Mouse (Mus musculus) midbrain, embryonic 16.5 days (tissue): ENCODE measurements around the gene Clec4f. TPM values are rescaled to one million over a fixed set of nuclear protein-coding genes. Genes with fewer than 3 reads are reported as not detected.
"Not testable (repeated sequence)": the region's sequence is repeated elsewhere in the genome, so short reads cannot be mapped to it uniquely, and the experiment has no call there.

Source experiments
- ATAC-seq: fragments of 200-750 bp; cut with Nextera tagmentation; 2 replicates; pipeline ENCODE4 v1.8.0; 2017; ENCODE audit warnings: moderate TSS enrichment
- H3K27ac ChIP-seq: fragments of 300-500 bp; sonication (generic); 2 replicates; pipeline ENCODE4 v1.5.1; 2014; ENCODE audit warnings: mild to moderate bottlenecking, low read length, mixed read lengths
- H3K27me3 ChIP-seq: fragments of 300-500 bp; sonication (generic); 2 replicates; pipeline ENCODE4 v1.6.1; 2014; ENCODE audit warnings: low read depth, low read length, mixed read lengths; ENCODE audit not compliant: control insufficient read depth, insufficient read depth
- H3K36me3 ChIP-seq: fragments of 300-500 bp; sonication (generic); 2 replicates; pipeline ENCODE4 v1.6.1; 2014; ENCODE audit warnings: mild to moderate bottlenecking, low read length, moderate library complexity, mixed read lengths; ENCODE audit not compliant: control insufficient read depth, insufficient read depth
- H3K4me1 ChIP-seq: fragments of 300-500 bp; sonication (generic); 2 replicates; pipeline ENCODE4 v1.6.1; 2014; ENCODE audit warnings: mild to moderate bottlenecking, low read length, mixed read lengths; ENCODE audit not compliant: control insufficient read depth, insufficient read depth
- H3K4me2 ChIP-seq: fragments of 300-500 bp; sonication (generic); 2 replicates; pipeline ENCODE4 v1.6.1; 2014; ENCODE audit warnings: mild to moderate bottlenecking, low read length, mixed read lengths
- H3K4me3 ChIP-seq: fragments of 300-500 bp; sonication (generic); 2 replicates; pipeline ENCODE4 v1.5.1; 2014; ENCODE audit warnings: low read depth, mild to moderate bottlenecking, low read length, moderate library complexity, mixed read lengths
- H3K9ac ChIP-seq: fragments of 300-500 bp; sonication (generic); 2 replicates; pipeline ENCODE4 v1.6.1; 2014; ENCODE audit warnings: low read depth, low read length, mixed read lengths
- H3K9me3 ChIP-seq: fragments of 300-500 bp; sonication (generic); replicated peaks from 2 replicates; pipeline ENCODE4 v1.6.1; 2014; ENCODE audit warnings: mild to moderate bottlenecking, low read length, mixed read lengths; ENCODE audit not compliant: control insufficient read depth, poor library complexity, severe bottlenecking
- WGBS: fragments of 180-500 bp; shearing (Covaris S2); extraction: QIAGEN DNeasy Blood & Tissue Kit; methylation state at CpG from one replicate; pipeline ENCODE4 v1.1.7; 2014; 5-methylcytosine and 5-hydroxymethylcytosine counted together
- polyA plus RNA-seq: library from polyadenylated mRNA; unstranded; fragments of >200 nt; fragmentation: Nextera tagmentation; extraction: Ambion mirVana; gene quantifications from 2 replicates; pipeline ENCODE4 v1.2.1, GENCODE M21; 2015

Gene Clec4f
- polyA plus RNA-seq, 1 experiment from 2014 or later: not detected

- Histone ChIP-seq H3K36me3 (no peaks in the 10 kb centered on the region), H3K9me3 (no peaks in the 10 kb centered on the region), H3K4me3 (no peak overlapping the region), H3K4me1 (no peaks in the 10 kb centered on the region), H3K27me3 (no peaks in the 10 kb centered on the region), H3K4me2 (no peak overlapping the region), H3K27ac (no peak overlapping the region), H3K9ac (no peak overlapping the region)
- WGBS: 87% methylated on average over 2 of the region's 2 CpGs
- no peak for ATAC-seq
Measured at GRCm38 (mm10) chr6:83665009-83665408, 9.0 kb upstream of the Clec4f start.

- H3K4me2 ChIP-seq: no peak overlapping the region
- no peak overlapping the region for H3K27ac ChIP-seq
- no peaks in the 10 kb centered on the region for H3K27me3 ChIP-seq
- H3K4me1 ChIP-seq: no peaks in the 10 kb centered on the region
- ATAC-seq: no peak
- no peaks in the 10 kb centered on the region for H3K9me3 ChIP-seq
- no peaks in the 10 kb centered on the region for H3K36me3 ChIP-seq
- no peak overlapping the region for H3K4me3 ChIP-seq
- 88% methylated on average over 4 of the region's 4 CpGs for WGBS
- H3K9ac ChIP-seq: no peak overlapping the region
Measured at GRCm38 (mm10) chr6:83660821-83661220, 4.8 kb upstream of the Clec4f start.

DNA sequence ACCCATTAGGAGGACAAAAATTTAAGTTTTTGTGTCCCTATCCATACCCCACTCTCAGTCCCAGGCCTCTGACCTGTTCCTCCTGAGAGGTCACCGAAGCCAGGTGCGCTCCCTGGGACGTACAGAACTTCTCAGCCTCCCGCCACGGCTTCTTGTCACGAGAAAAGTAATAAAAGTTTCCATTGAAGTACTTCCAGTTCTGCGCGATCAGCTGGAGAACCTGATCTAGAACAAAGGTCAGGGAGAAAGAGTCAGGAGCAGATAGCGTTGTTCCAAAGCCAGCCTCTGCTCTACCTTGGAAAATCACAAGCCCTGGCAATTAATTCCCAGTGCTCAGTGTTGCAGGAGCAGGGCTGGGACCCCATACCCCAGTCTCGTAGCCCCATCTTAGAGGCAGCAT lies 9.3 kb downstream of the Clec4f start:
- H3K27ac ChIP-seq: no peak overlapping the region
- no peaks in the 10 kb centered on the region for H3K4me1 ChIP-seq
- H3K9ac ChIP-seq: no peak overlapping the region
- no peaks in the 10 kb centered on the region for H3K9me3 ChIP-seq
- H3K36me3 ChIP-seq: no peaks in the 10 kb centered on the region
- 91% methylated on average over 10 of the region's 10 CpGs for WGBS
- no peak overlapping the region for H3K4me2 ChIP-seq
- H3K27me3 ChIP-seq: no peaks in the 10 kb centered on the region
- no peak overlapping the region for H3K4me3 ChIP-seq
- ATAC-seq: no peak

- no peaks in the 10 kb centered on the region for H3K4me1 ChIP-seq
- H3K36me3 ChIP-seq: no peaks in the 10 kb centered on the region
- no peak overlapping the region for H3K9ac ChIP-seq
- H3K4me2 ChIP-seq: no peak overlapping the region
- 87% methylated on average over 1 of the region's 1 CpGs for WGBS
- no peaks in the 10 kb centered on the region for H3K27me3 ChIP-seq
- H3K4me3 ChIP-seq: no peak overlapping the region
- no peak overlapping the region for H3K27ac ChIP-seq
- ATAC-seq: no peak
- no peaks in the 10 kb centered on the region for H3K9me3 ChIP-seq
Measured at GRCm38 (mm10) chr6:83635329-83635728, 20.7 kb downstream of the Clec4f start.

GRCm38 (mm10) chr6:83634631-83635030 lies 21.4 kb downstream of the Clec4f start:
- WGBS: 85% methylated on average over 4 of the region's 4 CpGs
- not testable (repeated sequence) for H3K4me2 ChIP-seq, H3K9ac ChIP-seq, ATAC-seq, H3K9me3 ChIP-seq, H3K4me3 ChIP-seq, H3K27ac ChIP-seq, H3K27me3 ChIP-seq, H3K4me1 ChIP-seq, H3K36me3 ChIP-seq

DNA sequence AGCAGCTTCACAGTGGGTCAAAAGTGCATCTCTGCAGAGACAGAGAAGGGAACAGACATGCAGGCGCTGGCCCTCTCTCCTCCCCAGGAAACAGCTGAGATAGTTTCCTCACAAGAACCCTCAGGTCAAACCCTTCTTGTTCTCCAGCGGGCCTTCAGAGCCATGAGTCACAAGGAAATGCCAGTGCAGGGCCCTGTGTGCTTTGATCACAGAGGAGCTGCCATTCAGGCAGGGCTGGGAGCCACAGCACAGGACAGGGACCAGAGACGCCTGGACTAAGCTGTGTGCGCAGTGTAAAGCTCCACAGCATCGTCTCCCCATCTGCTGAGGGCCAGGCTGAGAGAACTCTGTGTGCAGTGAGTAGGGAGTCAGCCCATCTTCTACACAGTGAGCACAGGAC lies 21.9 kb downstream of the Clec4f start:
- not testable (repeated sequence) for ATAC-seq, H3K27ac ChIP-seq, H3K4me2 ChIP-seq, H3K9ac ChIP-seq, H3K36me3 ChIP-seq, H3K4me3 ChIP-seq, H3K4me1 ChIP-seq, H3K27me3 ChIP-seq, H3K9me3 ChIP-seq
- 59% methylated on average over 5 of the region's 5 CpGs for WGBS

DNA sequence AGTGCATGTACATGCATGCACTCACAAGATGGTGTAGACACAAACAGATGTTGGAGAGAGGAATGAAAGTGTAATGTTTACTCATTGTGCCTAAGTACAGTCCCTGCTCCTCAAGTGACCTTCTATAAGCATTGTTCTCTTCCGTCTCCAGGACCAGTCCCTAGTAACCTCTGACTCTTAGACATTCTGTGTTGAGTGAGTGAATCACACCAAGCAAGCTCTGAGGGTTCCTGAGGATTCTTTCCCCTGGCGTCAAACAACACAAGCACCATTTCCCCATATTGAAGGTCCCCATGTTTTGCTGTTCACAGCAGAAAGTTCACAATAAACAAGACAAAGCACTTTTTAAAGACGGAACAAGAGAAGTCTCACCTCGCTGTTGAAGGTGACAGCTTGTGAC lies 24.2 kb downstream of the Clec4f start:
- H3K4me3 ChIP-seq: no peak overlapping the region
- 76% methylated on average over 4 of the region's 4 CpGs for WGBS
- H3K4me1 ChIP-seq: no peaks in the 10 kb centered on the region
- H3K4me2 ChIP-seq: no peak overlapping the region
- H3K27me3 ChIP-seq: no peaks in the 10 kb centered on the region
- no peaks in the 10 kb centered on the region for H3K9me3 ChIP-seq
- no peak for ATAC-seq
- no peak overlapping the region for H3K9ac ChIP-seq
- no peaks in the 10 kb centered on the region for H3K36me3 ChIP-seq
- H3K27ac ChIP-seq: no peak overlapping the region

- Histone ChIP-seq H3K4me1 (no peaks in the 10 kb centered on the region), H3K4me2 (no peak overlapping the region), H3K9ac (no peak overlapping the region), H3K9me3 (no peaks in the 10 kb centered on the region), H3K4me3 (no peak overlapping the region), H3K27ac (no peak overlapping the region), H3K27me3 (no peaks in the 10 kb centered on the region), H3K36me3 (no peaks in the 10 kb centered on the region)
- 62% methylated on average over 17 of the region's 17 CpGs for WGBS
- ATAC-seq: no peak
Measured at GRCm38 (mm10) chr6:83626781-83627180, 29.2 kb downstream of the Clec4f start.

- 68% methylated on average over 9 of the region's 9 CpGs for WGBS
- Histone ChIP-seq H3K36me3 (no peaks in the 10 kb centered on the region), H3K4me3 (no peak overlapping the region), H3K27me3 (no peaks in the 10 kb centered on the region), H3K9me3 (no peaks in the 10 kb centered on the region), H3K4me1 (no peaks in the 10 kb centered on the region), H3K9ac (no peak overlapping the region), H3K27ac (no peak overlapping the region), H3K4me2 (no peak overlapping the region)
- no peak for ATAC-seq
Measured at GRCm38 (mm10) chr6:83619955-83620354, 36.0 kb downstream of the Clec4f start.
